Mouse (Mus musculus) myocyte (in vitro differentiated cells): ENCODE data around the gene Med6.

Source experiments
- CEBPB ChIP-seq: IDR thresholded peaks from 2 replicates; pipeline ENCODE4 v1.6.1; 2011; ENCODE audit warnings: mild to moderate bottlenecking, moderate library complexity; ENCODE audit not compliant: poor library complexity, insufficient read depth, severe bottlenecking
- E2F4 ChIP-seq: IDR thresholded peaks from one replicate; pipeline ENCODE4 v1.6.1; 2011; ENCODE audit warnings: mild to moderate bottlenecking, control low read depth, moderate library complexity; ENCODE audit not compliant: insufficient read depth
- MAX ChIP-seq: IDR thresholded peaks from one replicate; pipeline ENCODE4 v1.6.1; 2011; ENCODE audit warnings: low read depth, mild to moderate bottlenecking, control low read depth
- MYOD1 ChIP-seq, 3 experiments: IDR thresholded peaks; one replicate each; pipeline ENCODE4 v1.6.1; 2011; ENCODE audit warnings: control low read depth in 2 of 3, low read depth in 2 of 3, mild to moderate bottlenecking in 2 of 3, moderate library complexity in 1 of 3; ENCODE audit not compliant: insufficient read length in 2 of 3, control insufficient read depth in 1 of 3
- MYOG ChIP-seq, 3 experiments: IDR thresholded peaks; one replicate each; pipeline ENCODE4 v1.6.1; 2011; ENCODE audit warnings: control low read depth in 2 of 3, low read depth in 2 of 3, mild to moderate bottlenecking in 2 of 3; ENCODE audit not compliant: insufficient read length in 2 of 3, control insufficient read depth in 1 of 3, insufficient read depth in 1 of 3
- POLR2A ChIP-seq: IDR thresholded peaks from one replicate; pipeline ENCODE4 v1.6.1; 2011; ENCODE audit warnings: low read depth, mild to moderate bottlenecking, control low read depth, moderate library complexity; ENCODE audit not compliant: insufficient read length
- POLR2AphosphoS2 ChIP-seq: IDR thresholded peaks from one replicate; pipeline ENCODE4 v1.6.1; 2011; ENCODE audit warnings: low read depth, control low read depth; ENCODE audit not compliant: insufficient read length
- SRF ChIP-seq: IDR thresholded peaks from one replicate; pipeline ENCODE4 v1.6.1; 2011; ENCODE audit warnings: low read depth; ENCODE audit not compliant: control insufficient read depth, insufficient read length
- TCF12 ChIP-seq: IDR thresholded peaks from one replicate; pipeline ENCODE4 v1.6.1; 2011; ENCODE audit warnings: mild to moderate bottlenecking, control low read depth; ENCODE audit not compliant: poor library complexity, insufficient read depth, severe bottlenecking
- TCF3 ChIP-seq: IDR thresholded peaks from one replicate; pipeline ENCODE4 v1.6.1; 2011; ENCODE audit warnings: low read depth, control low read depth; ENCODE audit not compliant: insufficient read length
- USF1 ChIP-seq: IDR thresholded peaks from one replicate; pipeline ENCODE4 v1.6.1; 2011; ENCODE audit warnings: low read depth, mild to moderate bottlenecking, control low read depth, moderate library complexity

DNA sequence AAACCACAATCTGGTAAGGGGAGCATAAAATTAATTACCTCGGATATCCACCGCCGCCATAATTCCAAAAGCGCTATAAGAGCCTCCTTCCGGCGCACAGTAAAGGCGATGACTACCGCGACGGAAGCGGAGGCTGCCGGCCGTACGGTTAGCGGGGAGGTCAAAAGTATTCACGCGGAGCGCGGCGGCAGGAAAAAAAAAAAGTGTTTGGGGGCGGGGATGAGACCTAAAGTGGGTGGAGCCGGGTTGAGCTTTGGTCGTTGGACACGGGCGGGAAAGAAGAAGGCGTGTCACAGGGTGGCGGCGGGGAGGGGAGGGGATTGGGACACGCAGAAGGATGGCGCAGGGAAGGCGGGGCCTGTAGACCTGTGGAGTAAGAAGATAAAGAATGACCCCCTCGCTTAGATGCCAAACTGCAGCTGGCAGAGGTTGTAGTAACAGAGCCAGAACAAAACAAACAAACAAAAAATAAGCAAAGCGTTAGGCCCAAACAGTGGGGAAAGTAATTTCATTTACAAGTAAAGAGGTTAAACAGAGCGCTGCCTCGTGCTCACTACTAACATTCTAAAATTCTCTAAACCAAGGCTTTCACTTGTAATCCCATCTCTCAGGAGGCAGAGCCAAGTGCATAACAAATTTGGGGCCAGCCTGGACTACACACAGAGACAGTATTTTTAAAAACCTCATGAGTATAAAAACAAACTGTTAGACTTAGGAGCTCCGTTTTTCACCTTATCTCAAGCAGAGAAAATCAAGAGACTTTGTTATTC, at the start of gene Med6:
- TF ChIP-seq POLR2A (peak; percentile 54), CEBPB (no peak), MAX (no peak), MYOG (IDR thresholded peaks at IDR 0.05; ENCODE audit: control insufficient read depth in 1 of 3, insufficient read depth in 1 of 3, insufficient read length in 2 of 3, low read depth in 2 of 3) (peak in 1 of 3 experiments; percentile 17), SRF (peak; percentile 87), POLR2AphosphoS2 (no peak), TCF12 (no peak), TCF3 (no peak), USF1 (no peak), MYOD1 (IDR thresholded peaks at IDR 0.05; ENCODE audit: control insufficient read depth in 1 of 3, insufficient read length in 2 of 3, low read depth in 2 of 3) (no peak), E2F4 (peak; percentile 53)
